Mouse (Mus musculus): ENCODE data around the gene Kbtbd2. TPM values are rescaled to one million over a fixed set of nuclear protein-coding genes. Genes with fewer than 3 reads are reported as not detected.

Gene Kbtbd2
- total RNA-seq, 2 experiments from 2014 or later = 58.1 to 66.1 TPM

DNA sequence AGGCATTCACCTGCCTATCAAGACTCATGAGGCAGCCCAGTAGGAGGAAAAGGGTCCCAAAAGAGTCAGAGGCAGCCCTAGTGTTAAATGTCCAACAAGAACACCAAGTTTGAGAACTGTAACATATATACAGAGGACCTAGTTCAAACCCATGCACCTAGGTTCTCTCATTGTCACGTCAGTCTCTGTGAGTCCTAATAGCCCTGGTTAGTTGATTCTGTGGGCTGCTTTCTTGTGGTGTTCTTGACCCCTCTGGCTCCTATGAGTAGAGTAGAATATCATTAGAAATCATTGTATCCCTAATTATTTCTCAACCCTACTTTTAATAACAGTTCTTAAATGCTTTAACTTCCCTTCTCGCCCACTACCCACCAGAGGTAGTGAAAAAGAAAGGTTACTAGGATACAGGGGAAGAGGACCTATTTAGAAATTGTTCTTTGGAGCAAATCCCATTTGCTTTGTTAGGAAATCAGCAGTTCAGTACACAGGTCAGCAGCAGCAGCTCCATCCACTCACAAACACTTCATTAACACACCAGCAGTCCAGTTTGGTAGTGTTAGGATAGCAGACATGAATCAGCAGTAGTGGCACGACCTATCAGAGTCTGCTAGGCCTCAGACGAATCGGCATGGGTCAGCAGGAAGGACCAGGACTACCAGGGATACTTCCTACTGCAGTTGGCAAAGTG is 21.0 kb upstream of the Kbtbd2 start:
- intact Hi-C loops (cut with DNase I) = no loop called here
- H3K27ac ChIP-seq = no peak overlapping the region
- TF ChIP-seq CTCF (IDR thresholded peaks at IDR 0.05) = no peak
- no peak overlapping the region for H3K4me3 ChIP-seq
- no peak for DNase-seq (ENCODE audit: extremely low spot score in 1 of 2, low spot score in 2 of 2)

DNA sequence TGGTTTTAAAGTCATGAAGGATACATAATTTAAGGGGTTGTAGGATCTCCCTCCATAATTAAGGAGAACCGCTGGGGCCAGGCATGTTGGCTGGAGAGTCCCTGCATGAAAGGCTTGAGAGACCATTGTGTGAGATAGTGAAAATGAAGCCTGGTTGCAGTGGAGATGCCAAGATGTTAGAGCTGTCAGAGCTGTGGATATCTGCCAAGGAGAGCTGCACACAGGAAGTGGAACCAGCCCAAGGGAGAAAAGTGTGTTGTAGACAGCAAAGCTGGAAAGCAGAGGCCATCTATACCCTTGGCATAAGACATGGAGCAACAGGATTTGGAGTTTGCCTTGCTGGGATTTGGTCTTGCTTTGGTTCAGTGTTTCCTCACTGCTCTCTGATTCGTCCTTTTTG is 15.7 kb upstream of the Kbtbd2 start:
- no peak for TF ChIP-seq CTCF (IDR thresholded peaks at IDR 0.05)
- no peak overlapping the region for H3K4me3 ChIP-seq
- intact Hi-C loops (cut with DNase I) = no loop called here
- H3K27ac ChIP-seq = no peak overlapping the region
- DNase-seq (ENCODE audit: extremely low spot score in 1 of 2, low spot score in 2 of 2) = no peak

DNA sequence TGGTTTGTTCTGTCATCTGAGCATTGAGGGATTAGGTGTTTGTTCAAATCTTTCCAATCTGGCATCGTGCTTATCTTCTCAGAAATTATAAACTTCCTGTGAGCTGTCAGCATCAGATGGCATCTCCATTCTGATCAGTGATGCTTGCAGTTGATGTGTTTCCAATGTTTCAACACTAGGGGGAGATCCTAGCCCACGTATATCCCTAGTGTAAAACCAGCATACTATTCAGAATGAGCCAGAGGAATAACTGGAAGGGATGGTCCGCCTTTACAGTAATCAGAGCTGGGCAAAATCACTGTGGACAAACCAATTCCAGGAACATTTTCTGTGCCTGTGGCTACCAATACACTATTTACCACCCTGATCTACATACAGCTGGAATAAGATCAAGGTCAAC is 11.0 kb upstream of the Kbtbd2 start:
- TF ChIP-seq CTCF (IDR thresholded peaks at IDR 0.05) = peak; percentile 86
- intact Hi-C loops (cut with DNase I) = loop anchor here (1.0 to 10.0 kb wide), 5 partner anchors 100 to 1409 kb away; partner anchors contain the start of genes Vmn1r21 and Vmn1r27
- peak; percentile 28 to 31 for DNase-seq (ENCODE audit: extremely low spot score in 1 of 2, low spot score in 2 of 2)
- H3K27ac ChIP-seq = no peak overlapping the region
- H3K4me3 ChIP-seq = no peak overlapping the region

DNA sequence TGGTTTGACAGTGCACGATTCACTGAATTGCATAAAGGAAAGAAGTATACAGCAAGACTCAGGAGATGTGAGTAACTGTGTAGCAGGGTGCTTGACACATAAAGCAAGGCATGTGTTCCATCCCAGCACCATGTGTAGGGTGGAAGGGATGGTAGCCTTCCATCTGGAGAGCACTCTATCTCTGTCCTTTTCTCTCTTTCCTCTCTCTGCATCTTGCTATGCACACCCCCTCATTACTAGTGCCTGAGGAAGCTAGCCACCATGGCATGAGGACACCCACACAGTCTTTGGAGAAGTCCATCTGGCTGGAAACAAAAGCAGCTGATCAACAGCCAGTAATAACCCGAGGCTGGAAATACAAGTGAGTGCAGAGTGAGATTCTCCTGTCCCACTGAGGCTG is 8.6 kb upstream of the Kbtbd2 start:
- intact Hi-C loops (cut with DNase I) = loop anchor here (5.0 to 10.0 kb wide), 2 partner anchors 1049 to 1411 kb away; partner anchors contain the start of genes Vmn1r21 and Vmn1r27
- DNase-seq (ENCODE audit: extremely low spot score in 1 of 2, low spot score in 2 of 2) = peak in 1 of 2 experiments; percentile 22
- Histone ChIP-seq H3K27ac (no peak overlapping the region), H3K4me3 (no peak overlapping the region)
- TF ChIP-seq CTCF (IDR thresholded peaks at IDR 0.05) = no peak

DNA sequence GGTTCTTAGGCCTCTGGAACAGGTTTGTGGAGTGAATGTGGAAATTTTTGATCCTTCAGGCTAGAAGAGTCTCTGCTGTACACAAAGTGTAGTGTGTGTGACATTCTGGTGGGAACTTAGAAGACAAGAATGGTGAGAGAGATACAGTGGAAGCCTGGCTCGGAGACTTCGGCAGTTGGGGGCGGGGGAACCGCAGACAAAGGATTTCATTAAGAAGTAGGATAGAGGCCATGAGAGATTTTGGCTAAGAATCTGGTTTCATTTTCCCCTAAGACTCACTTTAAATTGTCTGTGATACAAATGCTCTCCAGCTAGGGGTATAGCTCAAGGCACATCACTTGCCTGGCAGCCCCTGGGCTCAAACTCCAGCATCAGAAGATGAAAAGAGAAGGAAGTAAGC is 7.4 kb upstream of the Kbtbd2 start:
- no peak for TF ChIP-seq CTCF (IDR thresholded peaks at IDR 0.05)
- H3K27ac ChIP-seq = no peak overlapping the region
- H3K4me3 ChIP-seq = no peak overlapping the region
- intact Hi-C loops (cut with DNase I) = loop anchor here (5.0 to 10.0 kb wide), 2 partner anchors 1050 to 1412 kb away; partner anchors contain the start of genes Vmn1r21 and Vmn1r27
- DNase-seq (ENCODE audit: extremely low spot score in 1 of 2, low spot score in 2 of 2) = no peak

DNA sequence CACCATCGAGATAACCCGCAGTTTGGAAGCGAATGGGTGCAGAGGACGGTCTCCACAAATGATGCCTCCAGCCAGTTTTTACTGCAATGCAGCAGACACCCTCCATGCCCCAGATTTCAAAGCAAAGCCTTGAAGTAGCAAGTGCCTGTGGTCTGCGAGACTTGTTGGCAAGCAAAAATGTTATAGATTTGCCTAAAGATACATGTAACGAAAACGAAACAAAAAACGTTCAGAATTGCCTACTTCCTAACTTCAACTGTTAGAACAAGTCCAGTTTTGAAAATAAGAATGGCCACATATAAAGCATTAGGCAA is 496 bp upstream of the Kbtbd2 start:
- Histone ChIP-seq H3K27ac (peak overlapping the region; percentile 94), H3K4me3 (peak overlapping the region; percentile 58)
- DNase-seq (ENCODE audit: extremely low spot score in 1 of 2, low spot score in 2 of 2) = no peak
- TF ChIP-seq CTCF (IDR thresholded peaks at IDR 0.05) = no peak
- intact Hi-C loops (cut with DNase I) = loop anchor here (5.0 kb wide), 3 partner anchors 124 to 894 kb away; partner anchors contain the start of genes Nt5c3, Ppm1k, Pyurf and Vmn1r4

DNA sequence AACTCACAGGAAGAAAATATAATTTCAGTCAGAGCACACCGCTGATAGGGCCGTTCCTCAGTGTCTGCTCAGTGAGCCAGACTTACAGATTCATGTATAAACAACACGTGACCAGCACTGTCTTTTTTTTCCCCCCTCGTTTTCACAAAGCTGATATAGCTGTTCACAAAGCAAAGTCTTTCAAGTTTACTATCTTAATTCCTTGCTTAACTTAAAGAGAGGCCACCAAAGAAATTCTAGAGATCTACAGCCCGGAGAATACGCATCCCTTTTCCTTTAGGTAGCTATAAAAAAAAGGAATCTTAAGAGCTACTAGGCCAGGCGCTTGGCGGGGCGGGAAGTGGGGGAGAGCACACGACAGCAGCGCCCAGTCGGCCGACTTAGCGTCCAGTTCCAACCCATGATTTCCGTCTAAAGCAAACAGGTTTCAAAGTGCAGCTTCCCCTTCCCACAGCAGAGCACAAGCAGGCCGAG is 908 bp downstream of the Kbtbd2 start:
- TF ChIP-seq CTCF (IDR thresholded peaks at IDR 0.05) = no peak
- intact Hi-C loops (cut with DNase I) = loop anchor here (5.0 kb wide), 3 partner anchors 126 to 896 kb away; partner anchors contain the start of genes Nt5c3, Ppm1k, Pyurf and Vmn1r4
- DNase-seq (ENCODE audit: extremely low spot score in 1 of 2, low spot score in 2 of 2) = peak in 1 of 2 experiments; percentile 17
- peak overlapping the region; percentile 94 for H3K27ac ChIP-seq
- peak overlapping the region; percentile 58 for H3K4me3 ChIP-seq

DNA sequence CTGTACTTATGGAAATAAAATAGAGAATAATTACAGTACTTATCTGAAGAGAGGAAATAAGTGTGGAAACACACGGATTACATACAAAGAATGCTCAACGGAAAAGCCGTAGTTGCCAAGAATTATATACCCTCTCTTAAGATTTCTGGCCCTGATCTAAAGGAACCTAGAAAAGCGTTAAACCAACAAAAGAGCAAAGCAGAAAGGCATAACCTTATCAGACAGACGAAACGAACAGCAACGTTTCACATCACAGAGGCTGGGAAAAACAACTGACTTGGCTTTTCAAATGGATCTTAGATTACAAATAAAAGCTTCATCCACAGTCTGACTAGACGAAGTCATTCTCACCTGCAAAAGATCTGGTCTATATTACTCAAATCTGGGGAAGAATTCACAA is 1.4 kb downstream of the Kbtbd2 start:
- peak overlapping the region; percentile 58 for H3K4me3 ChIP-seq
- intact Hi-C loops (cut with DNase I) = loop anchor here (5.0 kb wide), 3 partner anchors 126 to 896 kb away; partner anchors contain the start of genes Nt5c3, Ppm1k, Pyurf and Vmn1r4
- TF ChIP-seq CTCF (IDR thresholded peaks at IDR 0.05) = no peak
- no peak for DNase-seq (ENCODE audit: extremely low spot score in 1 of 2, low spot score in 2 of 2)
- H3K27ac ChIP-seq = peak overlapping the region; percentile 94

DNA sequence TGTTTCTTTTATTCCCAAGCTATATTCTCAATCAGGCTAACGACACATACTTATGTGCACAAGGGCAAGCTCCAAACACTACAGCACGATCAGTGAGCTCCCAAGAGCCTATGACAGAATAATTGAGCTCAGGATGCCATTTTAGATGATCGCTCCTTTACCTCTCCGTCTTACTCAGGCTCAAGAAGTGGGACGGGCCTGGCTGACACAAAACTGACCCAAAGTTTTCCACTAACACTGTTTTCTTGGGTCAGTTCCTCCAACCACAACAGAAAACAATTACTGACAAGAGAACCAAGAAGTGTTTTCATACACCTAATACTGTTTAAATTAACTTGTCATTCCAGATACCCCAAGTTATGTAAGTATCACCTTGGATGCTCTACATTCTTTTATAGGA is 2.8 kb downstream of the Kbtbd2 start:
- H3K4me3 ChIP-seq = no peak overlapping the region
- no peak for DNase-seq (ENCODE audit: extremely low spot score in 1 of 2, low spot score in 2 of 2)
- no peak overlapping the region for H3K27ac ChIP-seq
- TF ChIP-seq CTCF (IDR thresholded peaks at IDR 0.05) = no peak
- intact Hi-C loops (cut with DNase I) = loop anchor here (5.0 kb wide), 3 partner anchors 127 to 897 kb away; partner anchors contain the start of genes Nt5c3, Ppm1k, Pyurf and Vmn1r4

DNA sequence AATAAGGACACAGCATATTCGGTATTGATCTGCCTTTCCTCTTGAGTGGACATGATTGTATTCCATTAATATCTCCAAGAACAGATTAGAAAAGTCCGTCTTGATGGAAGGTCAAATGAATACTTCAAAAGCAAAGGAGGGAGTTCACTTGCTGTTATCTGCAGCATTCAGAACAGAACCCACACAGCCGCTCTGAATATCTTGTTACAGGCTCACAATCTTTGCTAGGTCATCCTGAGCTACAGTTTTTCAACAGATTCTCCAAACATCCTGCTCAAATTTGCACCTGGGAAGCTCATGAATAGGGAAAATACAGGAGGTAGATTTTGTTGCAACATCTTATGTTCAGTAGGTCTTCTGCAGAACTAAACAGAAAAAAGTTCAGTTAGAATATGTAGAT is 8.3 kb downstream of the Kbtbd2 start:
- no peak for DNase-seq (ENCODE audit: extremely low spot score in 1 of 2, low spot score in 2 of 2)
- no peak overlapping the region for H3K27ac ChIP-seq
- intact Hi-C loops (cut with DNase I) = no loop called here
- H3K4me3 ChIP-seq = no peak overlapping the region
- no peak for TF ChIP-seq CTCF (IDR thresholded peaks at IDR 0.05)

DNA sequence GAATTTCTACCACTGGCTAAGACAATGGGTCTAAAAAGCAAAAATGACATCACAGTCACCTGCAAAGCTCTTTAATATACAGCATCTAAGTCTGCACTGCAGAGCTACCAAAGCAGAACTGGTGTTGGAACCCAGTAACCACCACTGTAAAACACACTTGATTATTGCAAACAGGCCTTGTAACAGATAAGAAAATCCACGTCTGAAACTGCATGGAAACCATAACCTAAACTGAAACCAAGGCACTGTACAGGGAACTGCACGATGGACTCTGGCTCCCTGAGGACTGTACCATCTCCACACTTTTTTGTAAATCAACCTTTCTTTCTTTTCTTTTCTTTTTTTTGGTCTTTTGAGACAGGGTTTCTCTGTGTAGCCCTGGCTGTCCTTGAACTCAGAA is 9.9 kb downstream of the Kbtbd2 start:
- Histone ChIP-seq H3K27ac (no peak overlapping the region), H3K4me3 (no peak overlapping the region)
- no peak for TF ChIP-seq CTCF (IDR thresholded peaks at IDR 0.05)
- intact Hi-C loops (cut with DNase I) = no loop called here
- DNase-seq (ENCODE audit: extremely low spot score in 1 of 2, low spot score in 2 of 2) = no peak

DNA sequence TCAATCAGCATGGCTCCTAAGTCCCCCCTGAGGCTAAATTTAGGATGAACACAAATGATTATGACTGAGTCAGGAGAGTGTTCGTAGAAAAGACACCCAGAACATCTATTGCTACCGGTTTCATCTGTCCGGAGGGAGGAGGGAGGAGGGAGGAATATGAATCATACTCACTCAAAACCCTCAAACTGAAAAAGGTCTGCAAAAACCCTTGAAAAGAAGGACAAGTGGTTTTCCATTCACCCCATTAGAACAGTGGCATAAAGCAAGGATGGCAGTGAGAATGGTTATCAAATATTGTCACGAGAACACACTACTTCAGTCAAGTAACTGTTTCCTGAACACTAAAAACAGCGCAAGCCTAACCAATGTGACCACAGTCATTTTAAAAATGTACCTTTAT is 12.5 kb downstream of the Kbtbd2 start:
- no peak for TF ChIP-seq CTCF (IDR thresholded peaks at IDR 0.05)
- intact Hi-C loops (cut with DNase I) = no loop called here
- Histone ChIP-seq H3K4me3 (no peak overlapping the region), H3K27ac (no peak overlapping the region)
- no peak for DNase-seq (ENCODE audit: extremely low spot score in 1 of 2, low spot score in 2 of 2)
